Mouse (Mus musculus) left cerebral cortex, postnatal 36 days (tissue): ENCODE data around the gene Meis1. TPM values are rescaled to one million over a fixed set of nuclear protein-coding genes. Genes with fewer than 3 reads are reported as not detected.

Experiments used
- DNase-seq, 2 experiments: peaks; one replicate each; pipeline ENCODE4 v3.0.0; 2021 to 2022; ENCODE audit warnings: low spot score in 2 of 2, mixed read lengths in 1 of 2
- intact Hi-C: fragments of 180-260 bp; cut with DNase I; formaldehyde crosslinking; loops from one replicate; pipeline ENCODE4 v1.15.1; 2025
- total RNA-seq, 2 experiments: library from RNA; stranded (reverse); gene quantifications; 2 replicates each; pipeline ENCODE4 v1.2.3; 2021

The Meis1 gene
- total RNA-seq, result 1 to 10 TPM; 4.6 to 7.0 TPM

DNA sequence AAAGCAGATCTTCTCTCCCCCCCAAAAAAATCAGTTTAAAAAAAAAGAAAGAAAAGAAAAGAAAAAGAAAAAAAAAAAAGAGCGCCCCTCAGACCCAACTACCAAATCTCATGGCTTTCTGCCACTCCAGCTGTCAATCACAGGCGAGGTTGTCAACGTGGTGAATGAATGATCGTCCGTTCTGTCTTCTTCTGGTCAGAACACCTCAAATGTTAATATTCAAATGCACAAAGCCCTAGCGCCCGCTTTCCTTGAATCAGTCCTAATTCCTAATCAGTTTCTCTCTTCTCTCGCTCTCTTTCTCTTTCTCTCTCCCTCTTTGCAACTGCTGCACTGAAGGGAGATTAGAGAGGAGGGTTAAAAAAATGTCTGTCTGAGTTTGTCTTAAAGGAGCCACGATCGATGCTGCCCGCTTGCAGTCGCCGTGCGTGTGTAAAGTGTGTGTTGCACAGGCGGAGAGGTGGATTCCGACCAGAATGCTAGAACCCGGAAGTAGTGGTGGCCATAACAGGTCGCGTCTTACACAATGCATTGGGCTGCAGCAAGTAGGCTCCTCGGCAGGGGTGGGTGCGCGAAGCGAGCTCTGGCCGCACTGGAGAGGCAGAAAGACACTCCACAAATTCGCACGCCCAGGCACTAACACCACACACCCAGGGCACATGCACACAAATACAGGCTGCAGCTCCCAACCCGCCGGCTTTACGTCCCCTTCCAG, at the start of gene Meis1:
TSS of gene Meis1 (minus strand) at position 497 of the 715 bp plus-strand sequence.
- intact Hi-C loops, result loop anchor here (5.0 kb wide), 1 partner anchor 266 kb away; no protein-coding TSS in a partner anchor
- peak; percentile 68 to 82 for DNase-seq

DNA sequence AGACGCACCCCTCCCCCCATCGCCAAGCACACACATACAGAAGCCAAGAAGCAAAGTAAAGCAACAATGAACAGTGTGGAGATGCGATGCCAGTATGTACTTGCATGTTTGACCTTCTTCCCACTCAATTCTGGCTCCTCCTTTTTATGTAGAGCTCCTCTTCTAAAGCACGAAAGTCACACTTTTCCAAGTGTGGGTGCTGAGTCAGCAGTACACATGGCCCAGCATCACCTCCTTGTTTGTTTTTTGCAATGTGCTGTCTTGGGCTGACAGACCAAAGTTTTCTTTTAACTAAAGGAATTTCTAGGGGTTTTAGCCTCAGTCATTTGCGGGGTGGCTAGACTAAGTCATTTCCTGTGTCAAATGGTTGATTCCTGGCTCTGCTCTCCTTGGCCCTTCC, 48.5 kb upstream of the Meis1 start:
- intact Hi-C loops, result no loop called here
- no peak for DNase-seq

DNA sequence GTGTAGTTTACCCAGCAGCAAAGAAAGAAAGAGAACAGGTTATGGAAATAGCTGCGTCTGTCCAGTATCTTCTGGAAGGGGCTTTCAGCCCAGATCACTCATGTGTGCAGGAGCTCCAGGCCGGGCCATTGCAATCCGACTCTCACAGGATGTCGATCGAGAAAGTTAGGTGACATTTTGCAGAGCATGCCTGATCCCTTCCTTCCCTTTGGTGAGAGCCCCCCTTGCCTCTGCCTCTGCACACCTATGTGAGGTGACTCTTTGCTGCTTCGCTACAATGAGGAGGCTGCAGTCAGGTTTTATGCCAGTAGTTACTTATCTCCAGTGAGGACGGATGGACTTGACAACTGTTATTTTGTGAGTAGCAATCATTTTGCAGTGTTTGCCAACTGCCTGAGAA, 30.5 kb upstream of the Meis1 start:
- DNase-seq, result no peak
- intact Hi-C loops, result no loop called here

DNA sequence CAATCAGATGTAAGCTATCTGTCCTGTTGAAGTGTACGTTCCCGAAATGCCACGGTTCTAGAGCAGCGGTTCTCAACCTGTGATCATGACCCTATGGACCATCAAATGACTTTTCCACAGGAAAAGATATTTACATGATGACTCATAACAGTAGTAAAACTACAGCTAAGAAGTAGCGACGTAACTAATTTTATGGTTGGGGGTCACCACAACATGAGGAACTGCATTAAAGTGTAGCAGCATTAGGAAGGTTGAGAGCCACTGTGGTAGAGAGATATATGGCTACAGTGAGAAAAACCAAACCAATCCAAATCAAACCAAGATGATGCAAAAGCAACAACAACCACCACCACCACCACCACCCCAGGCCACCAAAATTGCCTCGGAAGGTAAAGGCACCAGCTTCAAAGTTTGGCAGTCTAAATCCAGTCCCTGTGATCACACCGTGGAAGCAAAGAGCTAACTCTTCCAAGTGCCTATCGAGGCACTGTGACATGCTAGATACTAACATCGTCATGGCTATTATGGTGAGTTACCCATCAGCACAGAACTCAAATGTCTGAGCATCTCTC, 17.9 kb upstream of the Meis1 start:
- intact Hi-C loops, result no loop called here
- DNase-seq, result no peak

DNA sequence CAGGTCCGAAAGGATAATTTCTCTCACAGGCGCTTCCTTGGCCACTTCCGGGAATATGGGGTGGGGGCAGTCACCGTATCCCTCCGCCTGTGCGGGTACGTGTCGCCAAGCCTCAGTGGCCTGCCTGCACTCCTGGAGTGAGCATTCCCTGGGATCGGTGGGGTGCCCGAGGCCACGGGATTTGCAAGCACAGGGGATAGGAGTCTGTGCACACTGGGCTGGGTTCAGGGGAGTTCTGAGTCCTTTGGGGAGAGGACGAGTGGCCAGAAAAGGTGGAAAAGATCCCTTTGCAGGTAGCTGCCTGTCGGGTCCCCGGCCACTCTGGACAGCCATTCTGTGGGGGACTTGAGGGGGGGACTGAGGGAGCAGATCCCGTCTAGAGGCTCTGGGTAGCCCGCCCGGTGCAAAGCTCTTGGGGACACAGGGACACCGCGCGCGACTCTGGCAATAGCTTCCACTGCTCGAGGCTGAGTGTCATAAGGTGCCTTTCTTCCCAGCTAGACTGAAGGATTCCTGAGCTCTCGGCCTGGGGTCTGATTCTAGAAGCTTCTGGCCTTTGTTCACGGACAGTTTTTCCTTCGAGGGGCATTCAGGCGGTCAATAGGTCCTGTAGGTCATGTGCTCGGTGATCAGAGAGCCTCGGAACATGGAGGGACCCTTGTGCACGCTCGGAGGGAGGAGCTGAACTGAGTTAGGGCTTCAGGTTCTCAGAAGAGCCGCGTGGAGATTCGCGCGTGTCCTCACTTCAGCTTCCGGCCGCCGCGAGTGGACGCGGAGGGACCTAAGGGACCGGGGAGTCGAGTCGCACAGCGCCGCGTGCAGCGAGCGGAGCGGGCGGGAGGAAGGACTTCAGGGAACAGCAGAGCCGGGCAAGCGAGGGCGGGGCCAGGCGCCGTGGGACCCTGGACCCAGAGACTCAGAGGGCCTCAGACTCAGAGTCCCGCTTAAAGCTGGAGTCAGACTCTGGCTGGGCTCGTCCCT, 8.1 kb upstream of the Meis1 start:
- DNase-seq, result no peak
- intact Hi-C loops, result loop anchor here (10.0 kb wide), 5 partner anchors 648 to 1742 kb away; no protein-coding TSS in a partner anchor

DNA sequence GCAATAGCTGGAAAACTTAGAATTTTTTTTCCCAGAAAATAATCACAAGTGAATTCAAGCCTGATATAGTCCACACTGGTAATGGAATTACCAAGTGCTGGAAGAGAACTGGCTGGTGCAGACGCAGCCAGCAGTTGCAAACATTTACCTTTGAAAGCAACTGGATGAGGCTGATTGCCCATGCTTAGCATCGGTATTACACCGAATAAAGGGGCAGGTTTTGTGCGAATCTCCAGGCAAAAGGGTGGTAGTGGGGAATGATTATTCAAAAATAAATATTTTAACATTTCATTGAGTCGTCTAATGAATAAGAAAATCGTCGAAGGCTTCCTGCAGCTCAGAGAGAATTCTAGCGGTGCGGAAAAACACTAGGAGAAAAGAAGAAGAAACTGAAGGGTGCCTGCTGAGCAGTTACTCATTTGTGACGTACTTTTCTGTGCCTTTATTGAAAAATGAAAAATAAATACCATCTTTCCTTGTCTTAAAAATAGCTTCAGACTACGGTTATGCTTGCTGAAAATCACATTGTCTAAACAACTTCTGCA, 7.3 kb upstream of the Meis1 start:
- intact Hi-C loops, result loop anchor here (10.0 kb wide), 5 partner anchors 649 to 1741 kb away; no protein-coding TSS in a partner anchor
- DNase-seq, result no peak

DNA sequence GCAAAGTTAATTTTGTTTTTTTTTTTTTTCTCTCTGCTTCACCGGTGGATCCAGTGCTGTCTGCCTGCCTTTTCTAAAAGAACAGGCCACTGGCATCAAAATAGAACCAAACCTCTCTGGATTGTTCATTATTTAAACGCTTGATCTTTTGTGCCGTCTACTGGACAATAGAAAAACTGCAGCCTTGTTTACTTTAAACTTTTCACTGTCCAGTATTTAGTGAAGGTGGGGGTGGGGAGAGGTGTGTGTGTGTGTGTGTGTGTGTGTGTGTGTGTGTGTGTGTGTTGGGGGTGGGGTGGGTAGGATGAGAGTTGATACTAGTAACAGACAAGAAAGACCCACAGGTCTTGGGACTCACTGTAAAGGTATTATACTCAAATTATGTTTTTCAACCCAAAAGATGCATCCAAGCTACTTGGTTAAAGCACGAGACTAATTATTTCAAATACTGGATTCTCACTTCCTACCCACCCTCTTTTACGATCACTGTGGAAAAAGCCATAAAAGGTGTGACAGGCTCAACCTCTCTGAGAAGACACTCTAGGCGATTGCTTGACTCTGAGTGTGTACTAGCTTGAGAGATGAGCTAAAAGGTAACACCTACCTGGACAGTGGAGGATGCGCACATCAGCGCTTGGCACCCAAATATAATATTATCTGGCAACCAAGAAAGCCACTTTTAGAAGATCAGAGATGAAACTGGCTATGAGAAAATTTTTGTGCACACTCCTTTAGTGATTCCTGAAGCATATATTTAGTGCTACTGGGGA, 5.9 kb upstream of the Meis1 start:
- intact Hi-C loops, result loop anchor here (5.0 to 10.0 kb wide), 6 partner anchors 650 to 1740 kb away; no protein-coding TSS in a partner anchor
- no peak for DNase-seq

DNA sequence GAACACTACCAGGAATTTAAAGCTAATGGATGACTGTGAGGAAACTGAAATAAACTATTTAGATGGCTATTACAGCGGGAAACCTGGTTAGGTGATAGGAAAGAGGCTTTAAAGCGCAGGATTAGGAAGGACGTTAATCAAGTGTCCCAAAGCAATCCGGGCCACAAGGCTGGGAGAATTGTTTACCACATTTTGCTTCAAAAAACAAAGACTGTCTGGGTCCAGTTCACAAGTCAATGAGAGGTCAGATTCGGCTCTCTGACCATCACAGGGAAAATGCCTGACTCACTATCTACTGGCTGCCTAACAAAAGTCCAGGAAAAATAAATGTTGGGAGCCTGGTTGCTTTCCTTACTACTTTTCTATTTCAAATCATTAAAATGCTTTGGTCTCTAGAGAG, 4.6 kb upstream of the Meis1 start:
- intact Hi-C loops, result loop anchor here (5.0 to 10.0 kb wide), 6 partner anchors 651 to 1739 kb away; no protein-coding TSS in a partner anchor
- no peak for DNase-seq

DNA sequence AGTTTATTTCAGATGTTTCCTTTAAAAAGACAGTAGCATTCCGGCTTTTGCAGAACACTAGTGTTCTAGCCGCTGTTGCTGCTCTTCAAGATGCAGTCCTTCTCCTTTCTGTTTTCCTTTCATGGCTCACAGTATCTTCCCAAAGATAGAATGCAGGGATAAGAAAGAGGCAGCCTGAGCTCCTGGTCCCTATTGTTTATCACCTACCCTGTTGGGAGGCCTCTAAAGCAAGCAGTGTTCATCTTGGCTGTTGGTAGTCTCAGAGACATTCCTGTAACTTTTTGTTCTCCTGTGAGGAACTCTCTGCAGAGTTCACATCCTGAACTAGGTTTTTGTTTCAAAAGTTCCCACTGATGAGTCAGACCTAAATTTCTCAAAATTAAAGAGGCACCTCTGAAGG, 3.8 kb upstream of the Meis1 start:
- intact Hi-C loops, result loop anchor here (5.0 to 10.0 kb wide), 6 partner anchors 652 to 1738 kb away; no protein-coding TSS in a partner anchor

DNA sequence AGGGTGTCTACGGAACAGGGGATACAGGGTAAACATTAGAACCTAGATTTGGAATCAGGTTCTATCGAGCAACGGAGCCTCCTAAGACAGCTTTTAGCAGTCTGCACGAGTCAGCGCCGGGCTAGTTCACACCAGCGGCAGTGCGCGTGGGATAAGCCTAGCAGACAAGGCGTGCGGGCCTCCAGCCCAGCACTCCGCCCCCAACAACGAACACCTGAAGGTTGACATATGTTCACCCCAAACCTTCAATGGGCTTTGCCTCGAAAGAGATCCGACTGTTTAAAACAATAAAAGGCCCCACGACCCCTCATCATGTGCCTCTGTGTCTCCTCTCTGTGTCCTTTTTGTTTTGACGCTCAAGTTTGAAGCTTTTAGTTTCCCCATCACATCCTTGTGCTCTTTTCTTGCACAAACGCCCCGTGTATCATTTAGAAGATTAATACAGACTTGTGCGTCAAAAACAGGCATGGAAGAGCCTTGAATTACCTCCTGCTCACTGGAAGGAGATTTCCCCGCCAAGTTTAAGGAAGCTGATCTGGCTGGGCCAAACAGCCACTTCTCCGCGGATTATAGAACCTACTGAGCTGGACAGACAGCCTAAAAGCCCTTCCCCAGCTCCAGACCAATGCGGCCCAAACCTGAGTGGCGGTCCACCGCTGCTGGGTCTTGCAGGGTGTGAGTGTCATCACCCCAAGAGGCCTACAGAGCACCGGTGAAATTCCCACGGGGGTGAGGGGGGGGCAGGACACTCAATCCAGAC, 2.3 kb upstream of the Meis1 start:
- intact Hi-C loops, result loop anchor here (2.0 to 10.0 kb wide), 7 partner anchors 144 to 1736 kb away; no protein-coding TSS in a partner anchor
- DNase-seq, result no peak

More for the DNA sequence above, 3.8 kb upstream of the Meis1 start:
- no peak for DNase-seq

DNA sequence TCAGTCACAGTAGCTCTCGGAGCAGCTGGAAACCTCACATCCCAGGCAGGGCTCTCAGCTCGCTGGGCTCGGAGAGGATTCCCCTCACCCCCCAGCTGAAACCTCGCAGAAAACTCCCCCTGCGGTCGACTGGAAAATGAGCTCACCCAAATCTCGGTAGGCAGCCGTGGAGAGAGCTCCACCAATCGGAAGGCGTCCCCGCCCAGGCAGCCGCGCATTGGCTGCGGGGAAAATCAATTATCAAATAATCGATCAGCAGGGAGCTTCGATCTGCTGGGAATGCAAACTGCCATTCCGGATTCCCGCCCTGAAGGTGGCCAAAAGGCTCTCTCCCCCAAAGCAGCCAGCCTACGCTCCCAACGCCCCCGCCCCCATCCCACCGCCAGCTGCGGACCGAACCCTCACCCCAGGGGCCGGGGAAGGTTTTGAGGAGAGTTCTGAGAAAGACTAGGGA, 1.6 kb upstream of the Meis1 start:
- peak; percentile 80 to 88 for DNase-seq
- intact Hi-C loops, result loop anchor here (2.0 to 10.0 kb wide), 7 partner anchors 144 to 1736 kb away; no protein-coding TSS in a partner anchor

DNA sequence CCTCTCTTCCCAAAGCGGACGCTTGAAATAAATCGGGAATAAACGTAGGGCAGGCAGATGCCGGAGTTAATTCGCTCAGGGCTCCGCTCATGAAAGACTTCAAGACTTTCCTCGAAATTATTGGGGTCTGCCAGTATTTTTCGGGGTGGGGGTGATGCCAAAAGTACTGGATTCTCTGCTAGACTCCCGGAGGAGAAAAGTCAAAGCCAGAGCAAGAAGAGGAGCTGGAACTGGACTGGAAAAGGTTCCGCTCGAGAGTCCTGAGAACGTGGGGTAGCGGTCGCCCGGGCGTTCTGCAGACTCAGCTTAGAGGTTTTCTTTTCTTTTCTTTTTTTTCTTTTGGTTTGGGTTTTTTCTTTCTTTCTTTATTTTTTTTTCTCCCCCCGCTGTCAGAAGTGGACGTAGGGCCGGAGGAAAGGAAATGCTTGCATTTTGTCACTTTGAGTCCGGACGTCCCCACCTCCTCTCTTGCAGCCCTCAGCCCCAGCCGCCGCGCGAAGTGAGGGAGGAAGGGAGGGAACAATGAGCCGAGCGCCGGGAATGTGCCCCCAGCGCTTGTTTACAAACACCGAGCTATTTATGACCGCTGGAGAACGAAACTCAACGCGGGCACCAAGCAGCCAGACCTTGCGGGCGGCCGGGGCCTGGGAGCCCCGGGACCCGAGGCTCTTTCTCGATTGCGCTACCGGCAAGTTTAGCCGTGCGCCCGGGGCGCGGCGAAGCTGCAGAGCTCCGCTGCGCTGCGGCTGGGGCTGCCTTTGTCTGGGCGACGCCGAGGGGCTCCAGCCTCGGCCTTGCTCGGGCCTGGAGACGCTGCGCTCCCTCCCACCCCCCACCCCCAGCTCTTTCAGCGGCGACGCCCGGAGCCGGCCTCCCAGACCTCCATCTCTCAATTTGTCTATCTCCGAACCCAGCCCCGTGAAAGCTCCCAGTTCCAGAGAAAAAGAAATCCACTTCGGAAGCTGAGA, 703 bp upstream of the Meis1 start:
- intact Hi-C loops, result loop anchor here (2.0 to 10.0 kb wide), 8 partner anchors 143 to 1735 kb away; no protein-coding TSS in a partner anchor
- DNase-seq, result peak in 1 of 2 experiments; percentile 17

DNA sequence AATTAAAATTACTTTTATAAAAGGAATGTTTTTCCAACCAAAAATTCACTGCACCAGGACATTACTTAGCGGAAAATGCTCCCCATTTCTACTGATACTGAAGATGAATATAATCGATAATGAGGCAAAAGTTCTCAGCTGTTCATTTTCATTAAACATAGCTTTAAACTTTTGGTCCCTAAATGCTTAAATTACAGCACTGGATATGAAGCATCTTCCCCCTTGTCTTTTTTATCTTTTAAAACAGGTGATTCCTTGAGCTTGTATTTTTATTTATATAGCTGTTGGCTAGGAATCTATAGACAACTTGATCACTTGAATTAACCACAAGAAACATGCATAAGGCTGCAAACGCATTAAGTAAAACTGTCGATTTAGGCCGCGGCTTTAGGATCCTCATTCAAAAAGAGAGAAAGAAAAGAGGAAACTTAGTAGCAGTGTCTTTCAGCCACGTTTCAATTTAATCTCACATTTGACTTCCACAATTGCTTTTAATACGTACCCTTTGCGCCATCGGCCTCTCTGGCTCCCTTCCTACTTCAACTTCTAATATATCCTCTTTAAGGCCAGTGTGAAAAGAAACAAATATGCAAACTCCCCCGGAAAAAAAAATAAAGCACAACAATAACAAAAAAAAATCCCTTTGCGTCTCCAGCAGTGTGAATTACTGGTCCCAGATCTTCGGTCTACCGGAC, 919 bp downstream of the Meis1 start:
- intact Hi-C loops, result loop anchor here (5.0 kb wide), 1 partner anchor 266 kb away; no protein-coding TSS in a partner anchor

DNA sequence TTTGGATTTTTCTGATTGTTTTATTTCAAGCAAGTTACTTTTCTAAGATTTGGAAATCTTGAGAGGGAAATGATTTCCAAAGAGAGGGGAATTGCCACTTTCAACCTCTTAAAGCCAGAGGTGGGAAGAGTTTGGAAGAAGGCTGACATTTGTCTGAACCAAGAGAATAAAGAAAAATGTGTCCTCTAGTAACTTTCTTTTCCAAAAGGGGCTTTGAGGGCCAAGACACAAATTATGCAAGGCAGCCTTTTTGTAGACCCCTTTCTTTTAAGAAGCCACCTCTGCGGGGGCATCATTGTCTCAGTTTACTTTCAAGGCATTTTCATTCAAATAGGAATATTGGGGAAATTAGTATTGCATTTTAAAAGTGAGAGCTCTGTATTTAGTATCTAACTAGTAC, 1.5 kb downstream of the Meis1 start:
- intact Hi-C loops, result loop anchor here (5.0 kb wide), 1 partner anchor 265 kb away; no protein-coding TSS in a partner anchor
- no peak for DNase-seq

More for the DNA sequence above, 919 bp downstream of the Meis1 start:
- DNase-seq, result no peak

DNA sequence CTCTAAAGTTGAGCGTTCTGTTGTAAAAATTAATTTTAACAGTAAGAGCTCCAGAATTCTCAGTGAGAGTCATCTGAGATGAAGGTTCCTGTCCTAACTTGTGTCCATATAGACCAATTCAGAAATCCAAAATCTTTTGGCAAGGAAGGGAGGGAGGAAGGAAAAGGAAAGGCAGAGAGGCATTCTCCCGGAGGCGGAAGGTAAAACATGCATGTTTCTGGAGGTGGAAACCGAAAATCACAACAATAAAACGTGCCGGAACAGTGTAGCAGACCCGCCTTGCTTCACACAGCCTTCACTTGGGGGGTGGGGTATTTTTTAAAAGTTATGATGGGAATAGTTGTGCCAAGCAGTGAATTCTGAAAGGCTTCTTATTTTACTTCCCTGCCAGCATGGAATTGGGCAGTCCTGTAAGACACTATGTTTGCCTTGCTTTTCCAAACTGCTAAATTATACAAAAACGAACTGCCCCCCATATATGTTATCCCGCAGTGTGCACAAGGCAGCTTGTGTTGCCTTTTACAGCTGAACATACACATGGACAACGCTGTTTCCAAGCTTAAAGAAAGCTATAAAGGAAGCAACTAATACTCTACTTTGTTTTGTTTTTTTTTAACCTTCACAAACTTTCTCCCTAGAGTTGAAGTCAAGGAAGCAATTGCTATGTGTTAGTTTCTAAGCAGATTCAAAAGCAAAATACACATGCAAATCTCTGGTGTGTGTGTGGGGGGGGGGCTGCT, 2.1 kb downstream of the Meis1 start:
- DNase-seq, result no peak
- intact Hi-C loops, result loop anchor here (5.0 kb wide), 1 partner anchor 264 kb away; no protein-coding TSS in a partner anchor
